Mouse (Mus musculus) liver, embryonic 13.5 days (tissue): ENCODE results near the gene Dlgap3. TPM values are rescaled to one million over a fixed set of nuclear protein-coding genes. Genes with fewer than 3 reads are reported as not detected.

ENCODE experiments used
- ATAC-seq: fragments of 200-750 bp; cut with Nextera tagmentation; 2 replicates; pipeline ENCODE4 v1.8.0; 2017; ENCODE audit warnings: low read depth, mild to moderate bottlenecking, moderate number of reproducible peaks, moderate library complexity
- DNase-seq: peaks from one replicate; pipeline ENCODE4 v3.0.0; 2022
- H3K27ac ChIP-seq: fragments of 300-500 bp; sonication (generic); 2 replicates; pipeline ENCODE4 v1.5.1; 2015; ENCODE audit warnings: moderate library complexity, mild to moderate bottlenecking, inconsistent platforms
- H3K27me3 ChIP-seq: fragments of 300-500 bp; sonication (generic); 2 replicates; pipeline ENCODE4 v1.6.1; 2015; ENCODE audit warnings: mild to moderate bottlenecking, inconsistent platforms
- H3K36me3 ChIP-seq: fragments of 300-500 bp; sonication (generic); 2 replicates; pipeline ENCODE4 v1.6.1; 2015; ENCODE audit warnings: mild to moderate bottlenecking, inconsistent platforms
- H3K4me1 ChIP-seq: fragments of 300-500 bp; sonication (generic); replicated peaks from 2 replicates; pipeline ENCODE4 v1.6.1; 2015; ENCODE audit warnings: inconsistent platforms
- H3K4me2 ChIP-seq: fragments of 300-500 bp; sonication (generic); 2 replicates; pipeline ENCODE4 v1.6.1; 2015; ENCODE audit warnings: inconsistent platforms, mild to moderate bottlenecking, moderate library complexity
- H3K4me3 ChIP-seq: fragments of 300-500 bp; sonication (generic); replicated peaks from 2 replicates; pipeline ENCODE4 v1.5.1; 2015; ENCODE audit warnings: mild to moderate bottlenecking, inconsistent platforms
- H3K9ac ChIP-seq: fragments of 300-500 bp; sonication (generic); 2 replicates; pipeline ENCODE4 v1.6.1; 2015; ENCODE audit warnings: mild to moderate bottlenecking, inconsistent platforms
- H3K9me3 ChIP-seq: fragments of 300-500 bp; sonication (generic); replicated peaks from 2 replicates; pipeline ENCODE4 v1.6.1; 2016; ENCODE audit warnings: inconsistent platforms
- WGBS: fragments of 180-500 bp; shearing (Covaris S2); methylation state at CpG from one replicate; pipeline ENCODE4 v1.1.7; 2015; ENCODE audit not compliant: insufficient replicate concordance; 5-methylcytosine and 5-hydroxymethylcytosine counted together
- polyA plus RNA-seq: library from polyadenylated mRNA; unstranded; fragments of >200 nt; fragmentation: Nextera tagmentation; extraction: Ambion mirVana; gene quantifications from 2 replicates; pipeline ENCODE4 v1.2.1, GENCODE M21; 2015

Dlgap3 gene
- polyA plus RNA-seq, 1 experiment from 2014 or later: 0.17 TPM

GRCm38 (mm10) chr4:127174900-127175278 lies 5.9 kb downstream of the Dlgap3 start:
- WGBS: 33% methylated on average over 4 of the region's 4 CpGs
- no peak overlapping the region for H3K4me2 ChIP-seq
- no peak overlapping the region for H3K27ac ChIP-seq
- DNase-seq: no peak
- ATAC-seq: no peak
- no peak overlapping the region for H3K4me3 ChIP-seq
- no peak overlapping the region for H3K9ac ChIP-seq
- H3K36me3 ChIP-seq: no peaks in the 10 kb centered on the region
- peaks cover 48% of the 10 kb centered on the region for H3K27me3 ChIP-seq
- no peaks in the 10 kb centered on the region for H3K9me3 ChIP-seq
- no peaks in the 10 kb centered on the region for H3K4me1 ChIP-seq

DNA sequence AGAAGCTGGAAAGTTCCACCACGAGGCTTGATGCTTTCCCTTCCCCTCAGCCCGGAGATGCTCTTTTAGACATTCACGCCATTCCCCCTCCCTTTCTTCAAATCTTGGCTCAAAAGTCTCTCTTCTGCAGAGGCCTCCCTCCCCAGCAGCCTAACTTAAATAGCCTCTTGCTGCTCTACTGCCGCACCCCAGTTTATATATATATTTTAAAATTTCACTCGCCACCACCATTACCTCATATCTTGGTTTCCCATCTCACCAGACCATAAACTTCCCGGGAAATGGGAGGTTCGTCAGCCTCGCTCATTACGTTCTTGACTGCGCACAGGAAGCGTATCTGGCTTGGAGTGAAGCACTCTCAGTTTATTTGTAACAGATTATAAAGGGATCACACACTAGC lies 9.0 kb downstream of the Dlgap3 start:
- ATAC-seq: no peak
- 58% methylated on average over 11 of the region's 11 CpGs for WGBS
- DNase-seq: no peak

GRCm38 (mm10) chr4:127178671-127179070 lies 9.7 kb downstream of the Dlgap3 start:
- DNase-seq: no peak
- H3K4me2 ChIP-seq: no peak overlapping the region
- no peak for ATAC-seq
- H3K27me3 ChIP-seq: peaks cover 21% of the 10 kb centered on the region
- H3K4me1 ChIP-seq: no peaks in the 10 kb centered on the region
- H3K9ac ChIP-seq: no peak overlapping the region
- no peak overlapping the region for H3K27ac ChIP-seq
- no peaks in the 10 kb centered on the region for H3K9me3 ChIP-seq
- H3K4me3 ChIP-seq: no peak overlapping the region
- H3K36me3 ChIP-seq: no peaks in the 10 kb centered on the region
- WGBS: 39% methylated on average over 9 of the region's 9 CpGs

More for the DNA sequence above, 9.0 kb downstream of the Dlgap3 start:
- Histone ChIP-seq H3K4me1 (no peaks in the 10 kb centered on the region), H3K4me3 (no peak overlapping the region), H3K27me3 (peaks cover 24% of the 10 kb centered on the region), H3K36me3 (no peaks in the 10 kb centered on the region), H3K9me3 (no peaks in the 10 kb centered on the region), H3K27ac (no peak overlapping the region), H3K9ac (no peak overlapping the region), H3K4me2 (no peak overlapping the region)

GRCm38 (mm10) chr4:127179469-127180449 lies 10.8 kb downstream of the Dlgap3 start:
- Histone ChIP-seq H3K27me3 (peaks cover 21% of the 10 kb centered on the region), H3K4me3 (no peak overlapping the region), H3K36me3 (no peaks in the 10 kb centered on the region), H3K4me1 (no peaks in the 10 kb centered on the region), H3K9ac (no peak overlapping the region), H3K9me3 (no peaks in the 10 kb centered on the region), H3K4me2 (no peak overlapping the region), H3K27ac (no peak overlapping the region)
- ATAC-seq (no peak), DNase-seq (no peak)
- 10% methylated on average over 19 of the region's 19 CpGs for WGBS

DNA sequence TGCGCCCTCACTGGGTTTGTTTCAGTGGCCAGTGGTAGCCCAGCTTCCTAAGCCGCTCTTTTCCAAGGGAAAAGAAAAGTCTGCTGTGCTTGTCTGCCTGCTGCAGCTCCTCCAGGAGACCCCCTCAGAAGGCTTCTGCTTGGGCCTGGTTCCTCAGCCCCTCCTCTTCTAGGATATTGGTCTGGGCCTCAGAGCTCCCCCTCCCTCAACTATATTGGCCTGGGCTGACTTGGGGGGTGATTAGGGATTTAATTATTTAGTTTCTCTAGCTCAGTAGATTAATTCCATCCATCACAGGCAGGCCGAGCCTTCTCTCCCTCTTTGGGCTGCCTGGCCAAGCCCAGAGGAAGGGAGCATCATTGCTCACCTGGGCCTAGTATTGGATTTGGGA lies 11.4 kb downstream of the Dlgap3 start:
- no peaks in the 10 kb centered on the region for H3K4me1 ChIP-seq
- no peaks in the 10 kb centered on the region for H3K36me3 ChIP-seq
- no peak overlapping the region for H3K27ac ChIP-seq
- peaks cover 21% of the 10 kb centered on the region for H3K27me3 ChIP-seq
- H3K9me3 ChIP-seq: no peaks in the 10 kb centered on the region
- ATAC-seq (no peak), DNase-seq (no peak)
- no peak overlapping the region for H3K4me2 ChIP-seq
- H3K4me3 ChIP-seq: no peak overlapping the region
- WGBS: 59% methylated on average over 3 of the region's 3 CpGs
- no peak overlapping the region for H3K9ac ChIP-seq

DNA sequence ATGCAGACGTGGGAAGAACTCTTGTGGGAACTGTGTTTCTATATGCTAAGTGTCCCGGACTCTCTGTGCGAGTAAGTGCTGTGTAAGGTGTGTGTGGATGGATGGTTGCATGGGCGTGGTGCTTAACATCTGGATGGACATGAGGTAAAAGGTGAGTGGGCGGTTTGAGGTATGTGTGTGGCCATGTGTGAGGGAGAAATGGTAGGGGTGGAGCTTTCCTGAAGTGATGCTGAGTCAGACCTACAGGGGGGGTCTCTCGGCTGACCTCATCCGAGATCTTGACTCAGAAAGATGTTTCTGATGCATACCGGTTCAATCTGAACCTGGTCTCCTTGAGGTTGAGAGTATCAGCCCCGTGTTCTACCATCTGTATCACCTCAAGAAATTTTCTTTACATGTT lies 12.0 kb downstream of the Dlgap3 start:
- Histone ChIP-seq H3K9me3 (no peaks in the 10 kb centered on the region), H3K4me3 (no peak overlapping the region), H3K27ac (no peak overlapping the region), H3K9ac (no peak overlapping the region), H3K4me2 (no peak overlapping the region), H3K36me3 (no peaks in the 10 kb centered on the region), H3K27me3 (peaks cover 21% of the 10 kb centered on the region), H3K4me1 (no peaks in the 10 kb centered on the region)
- ATAC-seq (no peak), DNase-seq (no peak)
- WGBS: 63% methylated on average over 9 of the region's 9 CpGs

DNA sequence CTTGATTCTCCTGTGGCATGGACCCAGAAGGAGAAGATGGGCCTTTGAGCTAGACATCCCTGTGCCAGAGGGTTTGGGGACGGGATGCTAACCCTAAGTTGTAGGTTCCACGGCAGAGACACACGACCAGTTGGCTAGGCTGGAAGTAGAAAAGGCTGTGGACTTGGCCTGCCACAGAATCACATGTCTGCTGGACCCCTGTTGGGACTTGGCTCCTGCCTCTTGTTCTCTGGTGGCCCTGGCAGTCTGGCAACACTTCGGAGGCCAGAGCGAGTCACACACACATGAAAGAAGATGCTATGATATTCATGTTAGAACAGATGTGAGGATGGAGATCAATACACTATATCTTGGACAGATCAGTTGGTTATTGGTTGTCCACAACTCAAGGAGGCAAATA lies 14.9 kb downstream of the Dlgap3 start:
- Histone ChIP-seq H3K27me3 (peaks cover 14% of the 10 kb centered on the region), H3K27ac (no peak overlapping the region), H3K4me1 (no peaks in the 10 kb centered on the region), H3K4me3 (no peak overlapping the region), H3K4me2 (no peak overlapping the region), H3K9me3 (no peaks in the 10 kb centered on the region), H3K9ac (no peak overlapping the region), H3K36me3 (no peaks in the 10 kb centered on the region)
- ATAC-seq: no peak
- DNase-seq: no peak
- 57% methylated on average over 5 of the region's 5 CpGs for WGBS

GRCm38 (mm10) chr4:127190921-127191320 lies 21.9 kb downstream of the Dlgap3 start:
- no peak overlapping the region for H3K27ac ChIP-seq
- DNase-seq (no peak), ATAC-seq (no peak)
- H3K36me3 ChIP-seq: no peaks in the 10 kb centered on the region
- H3K4me2 ChIP-seq: no peak overlapping the region
- 58% methylated on average over 6 of the region's 6 CpGs for WGBS
- H3K4me3 ChIP-seq: no peak overlapping the region
- no peaks in the 10 kb centered on the region for H3K27me3 ChIP-seq
- no peaks in the 10 kb centered on the region for H3K9me3 ChIP-seq
- H3K9ac ChIP-seq: no peak overlapping the region
- no peaks in the 10 kb centered on the region for H3K4me1 ChIP-seq

DNA sequence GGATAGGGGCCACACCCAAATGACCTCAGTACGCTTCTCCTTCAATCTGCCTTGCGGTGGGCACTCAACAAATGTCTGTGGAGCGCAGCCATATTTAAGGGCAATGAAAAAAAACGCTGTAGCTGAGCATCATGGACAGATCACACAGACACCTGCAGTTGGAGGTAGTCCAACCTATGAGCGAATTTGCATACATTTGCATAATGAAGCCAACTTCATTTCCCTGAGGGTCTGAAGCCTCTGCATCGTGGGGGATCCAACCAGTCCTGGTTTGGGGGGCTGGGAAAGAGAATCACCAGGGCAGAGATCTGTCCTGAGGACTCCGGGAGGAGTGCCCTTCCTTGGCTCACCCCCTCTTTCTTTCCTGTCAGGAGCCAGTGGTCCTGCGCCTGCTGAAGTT lies 23.7 kb downstream of the Dlgap3 start:
- H3K36me3 ChIP-seq: no peaks in the 10 kb centered on the region
- WGBS: 57% methylated on average over 8 of the region's 8 CpGs
- H3K4me3 ChIP-seq: no peak overlapping the region
- H3K27me3 ChIP-seq: no peaks in the 10 kb centered on the region
- no peak overlapping the region for H3K27ac ChIP-seq
- no peak overlapping the region for H3K4me2 ChIP-seq
- ATAC-seq (no peak), DNase-seq (no peak)
- no peaks in the 10 kb centered on the region for H3K9me3 ChIP-seq
- H3K4me1 ChIP-seq: no peaks in the 10 kb centered on the region
- H3K9ac ChIP-seq: no peak overlapping the region

GRCm38 (mm10) chr4:127193378-127194155 lies 24.6 kb downstream of the Dlgap3 start:
- WGBS: 55% methylated on average over 14 of the region's 14 CpGs
- Histone ChIP-seq H3K27me3 (no peaks in the 10 kb centered on the region), H3K4me1 (no peaks in the 10 kb centered on the region), H3K4me3 (no peak overlapping the region), H3K9ac (no peak overlapping the region), H3K36me3 (no peaks in the 10 kb centered on the region), H3K4me2 (no peak overlapping the region), H3K9me3 (no peaks in the 10 kb centered on the region), H3K27ac (no peak overlapping the region)
- ATAC-seq (no peak), DNase-seq (no peak)

- Histone ChIP-seq H3K9ac (no peak overlapping the region), H3K4me1 (no peaks in the 10 kb centered on the region), H3K9me3 (no peaks in the 10 kb centered on the region), H3K4me3 (no peak overlapping the region), H3K36me3 (no peaks in the 10 kb centered on the region), H3K27me3 (no peaks in the 10 kb centered on the region), H3K27ac (no peak overlapping the region), H3K4me2 (no peak overlapping the region)
- ATAC-seq: no peak
- DNase-seq: no peak
- WGBS: 80% methylated on average over 25 of the region's 25 CpGs
Observed at GRCm38 (mm10) chr4:127194477-127195269, 25.7 kb downstream of the Dlgap3 start.
